Mouse (Mus musculus): ENCODE results near the gene Nxpe4. TPM values are rescaled to one million over a fixed set of nuclear protein-coding genes. Genes with fewer than 3 reads are reported as not detected.

Nxpe4 gene
- total RNA-seq, 2 experiments from 2014 or later, result 1.7 to 4.5 TPM

Other genes with a start within 250 kb of the Nxpe4 start
- 18.0 and 28.6 TPM in 2 replicates for gene Nxpe2, start 191.4 kb downstream of the Nxpe4 start, total RNA-seq (2015)
- 15.1 and 31.6 TPM in 2 replicates for gene Nxpe2, start 191.4 kb downstream of the Nxpe4 start, total RNA-seq (2017)

All from megakaryocyte progenitor cell, adult 5-6 weeks (primary cell).